Mouse (Mus musculus) bone marrow, adult 2 months (tissue): ENCODE results near the gene Zfp827. TPM values are rescaled to one million over a fixed set of nuclear protein-coding genes. Genes with fewer than 3 reads are reported as not detected.

ENCODE experiments used
- H3K27ac ChIP-seq: fragments of 200-500 bp; 2 replicates; pipeline ENCODE4 v1.5.1; 2012; ENCODE audit warnings: low read depth, mild to moderate bottlenecking, control low read depth, inconsistent platforms, low read length; ENCODE audit not compliant: control insufficient read depth, poor library complexity, insufficient read depth
- H3K4me1 ChIP-seq: fragments of 200-500 bp; 2 replicates; pipeline ENCODE4 v1.6.1; 2011; ENCODE audit warnings: low read length; ENCODE audit not compliant: control insufficient read depth, insufficient read depth
- H3K4me3 ChIP-seq: fragments of 200-500 bp; replicated peaks from 2 replicates; pipeline ENCODE3; 2011; ENCODE audit warnings: mild to moderate bottlenecking, low read depth, low read length, control low read depth; ENCODE audit not compliant: control insufficient read depth
- CTCF ChIP-seq: fragments of 200-500 bp; IDR thresholded peaks from 2 replicates; pipeline ENCODE4 v1.5.1; 2011; ENCODE audit warnings: low read length, control low read depth; ENCODE audit not compliant: control insufficient read depth, insufficient read depth
- POLR2A ChIP-seq: fragments of 200-500 bp; IDR thresholded peaks from 2 replicates; pipeline ENCODE4 v1.6.1; 2011; ENCODE audit warnings: low read depth, mild to moderate bottlenecking, control low read depth, low read length, borderline replicate concordance; ENCODE audit not compliant: control insufficient read depth
- WGBS: fragments of 180-500 bp; shearing (Covaris S2); methylation state at CpG from one replicate; pipeline ENCODE4 v1.1.7; 2018; 5-methylcytosine and 5-hydroxymethylcytosine counted together
- polyA plus RNA-seq: library from polyadenylated mRNA; stranded (reverse); fragments of >200 nt; gene quantifications from 2 replicates; pipeline ENCODE4 v1.2.4, GENCODE M21; 2011; ENCODE audit warnings: low replicate concordance; ENCODE audit not compliant: missing spikeins, insufficient read depth, insufficient read length

Zfp827 gene
- polyA plus RNA-seq, 1 experiment: 3.1 TPM

DNA sequence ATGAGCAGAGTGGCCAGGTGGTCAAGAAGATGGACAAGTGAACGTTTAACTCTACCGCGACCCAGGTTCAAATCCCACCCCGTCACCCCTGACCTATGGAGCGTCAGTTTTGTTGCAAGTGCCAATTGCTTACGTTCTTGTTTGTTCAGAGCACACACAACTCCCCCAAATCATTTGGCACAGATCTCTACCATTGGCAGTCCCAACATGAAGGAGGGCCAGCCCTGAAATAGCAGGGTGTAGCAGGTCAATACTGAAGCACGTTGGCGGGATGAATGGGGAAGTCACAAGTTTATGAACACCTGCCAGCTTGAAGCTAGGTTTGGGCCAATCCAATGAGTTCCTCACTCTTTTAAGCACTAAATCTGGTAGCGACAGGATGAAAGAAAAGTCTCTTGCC lies 46.7 kb downstream of the Zfp827 start:
- no peak overlapping the region for H3K27ac ChIP-seq
- H3K4me1 ChIP-seq: no peaks in the 10 kb centered on the region
- no peak for TF ChIP-seq POLR2A
- TF ChIP-seq CTCF: no peak
- H3K4me3 ChIP-seq: no peak overlapping the region
- WGBS: 81% methylated on average over 9 of the region's 9 CpGs

DNA sequence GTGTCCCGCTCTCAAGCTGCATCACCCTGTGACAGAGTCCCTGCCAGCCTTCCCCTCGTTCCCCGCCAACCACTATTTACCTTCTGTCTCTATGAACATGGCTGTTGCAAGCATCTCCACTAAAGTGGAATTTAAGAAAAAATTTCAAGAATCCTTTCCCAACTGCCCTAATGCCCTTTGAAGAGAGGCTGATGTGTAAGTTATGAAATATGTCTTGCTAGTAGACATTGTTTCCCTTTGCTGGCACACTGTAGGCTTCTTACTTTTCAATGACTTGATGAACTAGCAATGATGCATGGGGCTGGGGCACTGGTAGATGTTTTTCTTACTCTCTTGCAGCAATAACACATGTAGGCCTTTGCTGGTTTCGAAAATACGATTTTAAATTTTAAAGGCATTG lies 49.0 kb downstream of the Zfp827 start:
- TF ChIP-seq CTCF: no peak
- no peak for TF ChIP-seq POLR2A
- WGBS: 86% methylated on average over 5 of the region's 5 CpGs
- Histone ChIP-seq H3K4me3 (no peak overlapping the region), H3K27ac (no peak overlapping the region), H3K4me1 (no peaks in the 10 kb centered on the region)

DNA sequence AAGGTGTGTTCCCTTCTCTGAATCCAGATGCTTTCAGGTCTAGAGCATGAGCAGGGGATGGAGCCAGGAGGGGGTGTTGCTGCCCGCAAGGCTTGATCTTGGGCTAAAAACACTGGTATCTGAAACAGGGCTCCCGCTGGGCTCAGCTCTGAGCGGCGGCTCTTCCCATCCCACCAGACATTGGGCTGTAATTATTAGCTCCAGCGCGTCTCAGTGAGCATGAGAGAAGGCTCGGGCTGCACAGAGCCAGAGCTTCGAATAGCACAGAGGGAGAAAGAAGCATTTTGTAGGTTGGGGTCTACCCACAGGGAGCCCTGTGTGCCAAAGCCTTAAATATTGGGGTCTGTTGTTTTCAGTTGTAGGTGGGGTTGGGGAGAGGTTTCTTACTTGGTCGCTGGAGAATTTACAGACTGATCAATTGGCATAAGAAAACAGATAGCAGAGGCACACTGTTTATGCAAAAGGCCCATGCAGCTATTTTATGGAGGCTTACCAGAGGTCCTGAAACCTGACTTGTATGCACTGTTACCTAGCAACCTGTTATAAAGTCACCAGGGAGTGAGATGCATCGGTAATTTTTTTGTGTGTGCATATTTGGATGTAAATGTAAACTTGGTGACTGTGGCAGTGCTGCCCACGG lies 50.4 kb downstream of the Zfp827 start:
- no peak for TF ChIP-seq POLR2A
- no peak for TF ChIP-seq CTCF
- H3K4me3 ChIP-seq: no peak overlapping the region
- H3K4me1 ChIP-seq: no peaks in the 10 kb centered on the region
- WGBS: 80% methylated on average over 11 of the region's 11 CpGs
- no peak overlapping the region for H3K27ac ChIP-seq

DNA sequence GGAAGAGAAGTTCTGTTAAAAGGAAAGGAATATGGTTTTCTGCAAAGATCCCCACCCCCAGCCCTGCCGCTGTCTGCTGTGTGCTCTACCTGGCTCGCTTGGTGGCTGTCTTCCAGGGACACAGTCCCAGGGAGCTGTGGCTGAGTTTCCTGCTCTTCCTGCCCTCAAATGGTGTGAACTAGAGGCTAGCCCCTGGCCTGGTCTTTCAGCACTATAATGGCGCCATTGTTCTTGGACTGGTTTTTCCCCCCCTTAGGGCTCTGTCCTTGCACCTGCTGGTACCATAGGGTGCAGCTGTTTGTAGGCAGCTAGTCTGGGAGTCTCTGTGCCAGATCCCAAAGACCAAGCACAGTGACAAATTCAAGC lies 50.9 kb downstream of the Zfp827 start:
- TF ChIP-seq CTCF (no peak), POLR2A (no peak)
- no peaks in the 10 kb centered on the region for H3K4me1 ChIP-seq
- no peak overlapping the region for H3K27ac ChIP-seq
- WGBS: 80% methylated on average over 3 of the region's 3 CpGs
- H3K4me3 ChIP-seq: no peak overlapping the region

DNA sequence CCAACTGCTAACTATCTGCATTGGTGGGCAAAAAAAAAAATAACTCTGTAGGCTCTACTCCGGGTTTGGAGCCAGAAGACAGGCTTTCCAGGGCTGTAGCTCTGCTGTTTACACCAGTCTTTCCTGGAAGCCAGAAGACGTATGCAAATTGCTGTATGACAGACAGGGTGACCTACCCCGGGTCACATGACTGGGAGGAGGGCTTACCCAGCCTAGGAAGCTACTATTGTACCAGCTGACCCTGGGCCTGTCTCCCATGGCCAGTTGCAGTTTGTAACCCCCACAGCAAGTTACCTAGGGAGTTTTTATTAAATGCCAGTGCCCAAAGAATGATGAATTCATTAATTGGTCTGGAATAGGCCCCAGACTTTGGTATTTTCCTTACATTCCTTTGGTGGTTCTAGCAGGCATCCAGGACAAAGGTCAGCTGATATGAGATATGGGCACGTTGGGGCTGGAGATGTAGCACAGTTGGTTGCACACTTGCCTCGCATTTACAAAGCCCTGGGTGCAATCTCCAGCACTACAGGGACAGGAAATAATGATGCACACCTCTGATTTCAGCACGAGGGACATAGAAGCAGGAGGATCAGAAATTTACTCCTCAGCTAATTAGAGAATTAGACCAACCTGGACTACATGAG lies 52.0 kb downstream of the Zfp827 start:
- Histone ChIP-seq H3K4me1 (no peaks in the 10 kb centered on the region), H3K27ac (no peak overlapping the region), H3K4me3 (no peak overlapping the region)
- no peak for TF ChIP-seq CTCF
- TF ChIP-seq POLR2A: no peak
- WGBS: 72% methylated on average over 6 of the region's 6 CpGs

DNA sequence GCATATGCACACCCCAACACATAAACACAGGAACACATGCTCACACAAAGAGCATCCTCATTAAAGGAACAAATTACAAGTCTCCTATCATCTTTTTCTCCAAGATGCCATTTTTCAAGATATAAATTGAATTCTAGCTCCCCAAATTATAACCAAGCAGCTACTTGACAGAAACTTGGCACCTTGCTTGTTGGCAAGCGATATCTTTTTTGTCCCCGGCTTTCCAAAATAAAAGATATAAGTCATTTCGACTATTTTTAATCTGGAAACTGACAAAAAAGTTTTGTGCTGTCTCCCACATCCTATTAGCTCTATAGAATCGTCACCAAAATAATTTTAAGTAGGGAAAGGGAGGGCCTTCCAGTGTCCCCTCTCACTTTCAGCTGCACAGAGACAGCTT lies 53.1 kb downstream of the Zfp827 start:
- Histone ChIP-seq H3K4me1 (no peaks in the 10 kb centered on the region), H3K27ac (no peak overlapping the region), H3K4me3 (no peak overlapping the region)
- WGBS: 74% methylated on average over 4 of the region's 4 CpGs
- TF ChIP-seq CTCF: no peak
- TF ChIP-seq POLR2A: no peak

DNA sequence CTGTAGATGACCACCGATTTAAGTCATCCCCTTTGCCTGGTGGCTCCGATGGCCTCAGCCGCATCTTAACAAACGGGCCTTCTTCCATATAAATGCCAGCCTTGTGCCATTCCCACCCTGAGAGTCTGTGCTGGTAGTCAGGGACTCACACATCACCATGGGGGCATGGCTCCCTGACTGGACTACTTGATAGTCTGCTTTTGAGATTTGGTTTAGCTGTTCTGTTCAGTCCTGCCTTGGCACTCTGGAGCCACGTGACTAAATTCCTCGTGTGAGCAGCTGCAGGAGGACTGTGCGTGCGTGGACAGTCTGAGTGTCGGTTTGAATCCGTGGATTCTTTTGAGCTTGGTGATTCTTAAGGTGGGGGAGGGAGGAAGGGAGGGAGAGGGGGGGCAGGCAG lies 53.7 kb downstream of the Zfp827 start:
- Histone ChIP-seq H3K4me1 (no peaks in the 10 kb centered on the region; the same call in 1 of the 2 replicates), H3K4me3 (no peak overlapping the region), H3K27ac (no peak overlapping the region)
- 84% methylated on average over 10 of the region's 10 CpGs for WGBS
- TF ChIP-seq POLR2A (no peak), CTCF (no peak)

DNA sequence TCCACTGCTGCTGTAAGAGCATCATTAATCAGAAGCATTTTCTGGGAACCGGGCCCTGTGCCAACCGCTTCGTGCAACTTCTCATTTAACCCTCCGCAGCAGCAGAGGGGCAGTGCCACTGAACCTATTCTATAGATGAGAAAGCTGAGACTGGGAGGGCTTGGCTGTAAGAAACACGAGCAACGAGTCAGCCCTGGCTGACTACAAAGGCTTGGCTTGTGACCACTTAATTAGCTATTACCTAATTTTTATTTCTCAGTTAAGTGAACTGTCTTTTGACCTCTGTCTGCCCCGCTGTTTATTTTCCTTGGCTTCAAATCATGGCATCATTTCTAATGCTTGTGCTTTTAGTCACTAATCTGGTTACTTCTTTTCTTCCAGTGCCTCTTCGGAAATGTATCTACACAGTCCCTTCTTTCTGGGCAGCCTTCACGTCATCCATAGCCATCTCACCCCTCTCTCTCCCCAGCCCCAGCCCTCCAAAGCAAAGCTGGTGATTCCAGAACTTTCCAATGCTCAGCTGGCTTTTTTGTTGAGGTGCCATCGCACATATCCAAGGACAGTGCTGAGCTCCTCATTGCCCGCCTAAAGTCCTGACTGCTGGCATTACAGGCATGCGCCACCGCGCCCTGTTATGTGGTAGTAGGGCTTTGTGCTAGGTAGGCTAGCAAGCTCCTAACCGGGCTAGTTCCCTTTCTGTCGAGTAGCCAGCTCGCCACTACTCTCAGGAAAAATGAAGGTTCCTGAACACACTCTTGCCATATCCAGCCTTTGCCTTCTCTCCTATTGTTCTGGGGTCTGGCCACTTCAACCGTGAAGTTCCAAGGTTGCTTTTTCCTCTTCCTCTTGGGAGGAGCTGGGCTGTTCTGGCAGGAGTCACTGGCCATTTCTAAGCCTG lies 55.5 kb downstream of the Zfp827 start:
- WGBS: 83% methylated on average over 18 of the region's 18 CpGs
- TF ChIP-seq POLR2A: no peak
- no peak overlapping the region for H3K4me3 ChIP-seq
- H3K27ac ChIP-seq: no peak overlapping the region
- H3K4me1 ChIP-seq: no peaks in the 10 kb centered on the region; the same call in 1 of the 2 replicates
